Mouse (Mus musculus) lung, embryonic 14.5 days (tissue): ENCODE data around the gene 4930486L24Rik. TPM values are rescaled to one million over a fixed set of nuclear protein-coding genes. Genes with fewer than 3 reads are reported as not detected.

ENCODE experiments used
- ATAC-seq: fragments of 200-750 bp; cut with Nextera tagmentation; 2 replicates; pipeline ENCODE4 v1.8.0; 2017; ENCODE audit warnings: mild to moderate bottlenecking, moderate TSS enrichment, moderate library complexity; ENCODE audit not compliant: insufficient read depth
- DNase-seq: peaks from one replicate; pipeline ENCODE4 v3.0.0-alpha.2; 2015
- H3K27ac ChIP-seq: fragments of 300-500 bp; sonication (generic); 2 replicates; pipeline ENCODE4 v1.5.1; 2014; ENCODE audit warnings: low read depth, mild to moderate bottlenecking, moderate library complexity
- H3K27me3 ChIP-seq: fragments of 300-500 bp; sonication (generic); 2 replicates; pipeline ENCODE4 v1.6.1; 2014; ENCODE audit warnings: low read length, control low read depth; ENCODE audit not compliant: insufficient read depth
- H3K36me3 ChIP-seq: fragments of 300-500 bp; sonication (generic); 2 replicates; pipeline ENCODE4 v1.6.1; 2014; ENCODE audit warnings: control low read depth; ENCODE audit not compliant: insufficient read depth
- H3K4me1 ChIP-seq: fragments of 300-500 bp; sonication (generic); 2 replicates; pipeline ENCODE4 v1.6.1; 2014; ENCODE audit warnings: antibody characterized with exemption, control low read depth; ENCODE audit not compliant: insufficient read depth
- H3K4me2 ChIP-seq: fragments of 300-500 bp; sonication (generic); 2 replicates; pipeline ENCODE4 v1.6.1; 2014; ENCODE audit warnings: mild to moderate bottlenecking
- H3K4me3 ChIP-seq: fragments of 300-500 bp; sonication (generic); 2 replicates; pipeline ENCODE4 v1.5.1; 2014; ENCODE audit warnings: low read depth, low read length
- H3K9ac ChIP-seq: fragments of 300-500 bp; sonication (generic); 2 replicates; pipeline ENCODE4 v1.6.1; 2014
- H3K9me3 ChIP-seq: fragments of 300-500 bp; sonication (generic); 2 replicates; pipeline ENCODE4 v1.6.1; 2016; ENCODE audit warnings: low read depth, low read length, control low read depth
- CTCF ChIP-seq: IDR thresholded peaks from 2 replicates; pipeline ENCODE4 v1.5.1; 2016; ENCODE audit warnings: antibody characterized with exemption, low read depth
- WGBS: fragments of 180-500 bp; shearing (Covaris S2); extraction: QIAGEN DNeasy Blood & Tissue Kit; methylation state at CpG from one replicate; pipeline ENCODE4 v1.1.7; 2014; 5-methylcytosine and 5-hydroxymethylcytosine counted together
- polyA plus RNA-seq: library from polyadenylated mRNA; unstranded; fragments of >200 nt; fragmentation: Nextera tagmentation; extraction: Ambion mirVana; gene quantifications from 2 replicates; pipeline ENCODE4 v1.2.1, GENCODE M21; 2014

The 4930486L24Rik gene
- polyA plus RNA-seq, 1 experiment from 2014 or later, result not detected

DNA sequence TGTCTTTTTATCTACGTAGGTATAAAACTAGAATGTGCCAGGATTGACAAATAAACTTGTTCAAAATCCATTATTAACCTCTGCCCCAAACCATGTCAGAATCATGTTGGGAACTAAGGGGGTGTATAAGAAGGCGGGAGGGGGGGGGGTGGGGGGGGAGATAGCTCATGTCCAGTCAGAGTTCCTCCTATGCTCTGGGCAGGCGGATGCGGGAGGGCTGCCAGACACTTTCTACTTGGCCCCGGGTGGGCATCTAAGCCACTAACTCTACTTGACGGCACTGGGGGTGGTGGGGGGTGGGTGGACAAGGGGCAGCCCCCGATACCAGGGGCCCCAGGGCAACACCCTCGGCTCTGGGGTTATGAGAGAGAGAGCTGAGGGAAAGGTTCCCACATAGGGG is 21.1 kb downstream of the 4930486L24Rik start:
- Histone ChIP-seq H3K9ac (no peak overlapping the region), H3K27ac (no peak overlapping the region), H3K4me1 (no peaks in the 10 kb centered on the region), H3K27me3 (no peaks in the 10 kb centered on the region), H3K4me2 (no peak overlapping the region), H3K9me3 (no peaks in the 10 kb centered on the region), H3K4me3 (no peak overlapping the region), H3K36me3 (no peaks in the 10 kb centered on the region)
- 73% methylated on average over 8 of the region's 8 CpGs for WGBS
- DNase-seq, result no peak
- TF ChIP-seq CTCF, result no peak
- no peak for ATAC-seq

GRCm38 (mm10) chr13:60842703-60843102 is 21.6 kb downstream of the 4930486L24Rik start:
- Histone ChIP-seq H3K4me1 (no peaks in the 10 kb centered on the region), H3K4me3 (no peak overlapping the region), H3K4me2 (no peak overlapping the region), H3K27me3 (no peaks in the 10 kb centered on the region), H3K27ac (no peak overlapping the region), H3K36me3 (no peaks in the 10 kb centered on the region), H3K9ac (no peak overlapping the region), H3K9me3 (no peaks in the 10 kb centered on the region)
- DNase-seq (no peak), ATAC-seq (no peak)
- WGBS, result 73% methylated on average over 6 of the region's 6 CpGs
- TF ChIP-seq CTCF, result no peak

DNA sequence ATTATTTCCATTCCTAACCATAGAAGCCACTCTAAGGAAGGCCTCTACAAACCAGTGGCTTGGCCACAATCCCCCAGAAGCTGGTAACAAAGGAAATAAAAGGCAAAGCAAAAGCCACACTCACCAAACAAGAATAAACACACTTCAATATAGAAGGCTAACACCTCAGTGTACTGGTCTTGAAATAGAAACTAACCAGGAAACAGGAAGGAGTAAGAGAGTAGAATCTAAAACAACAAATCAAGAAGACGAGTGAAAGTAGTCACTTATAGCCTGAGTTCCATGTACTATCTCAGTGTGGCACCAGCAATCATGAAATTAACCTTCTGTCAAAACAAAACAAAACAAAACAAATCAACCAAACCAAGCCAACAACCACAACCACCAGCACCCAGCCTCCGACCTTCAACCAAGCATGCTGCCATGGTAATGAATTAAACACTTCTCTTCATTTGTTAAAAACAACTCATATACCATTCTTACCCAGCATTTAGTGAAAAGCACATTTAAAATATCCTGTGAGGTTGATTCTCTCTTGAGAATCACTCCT is 24.8 kb downstream of the 4930486L24Rik start:
- Histone ChIP-seq H3K27me3 (no peaks in the 10 kb centered on the region), H3K9me3 (no peaks in the 10 kb centered on the region), H3K27ac (no peak overlapping the region), H3K4me2 (no peak overlapping the region), H3K4me1 (no peaks in the 10 kb centered on the region), H3K36me3 (no peaks in the 10 kb centered on the region), H3K4me3 (no peak overlapping the region), H3K9ac (no peak overlapping the region)
- WGBS, result 60% methylated on average over 2 of the region's 2 CpGs
- DNase-seq, result no peak
- ATAC-seq, result no peak
- TF ChIP-seq CTCF, result no peak

DNA sequence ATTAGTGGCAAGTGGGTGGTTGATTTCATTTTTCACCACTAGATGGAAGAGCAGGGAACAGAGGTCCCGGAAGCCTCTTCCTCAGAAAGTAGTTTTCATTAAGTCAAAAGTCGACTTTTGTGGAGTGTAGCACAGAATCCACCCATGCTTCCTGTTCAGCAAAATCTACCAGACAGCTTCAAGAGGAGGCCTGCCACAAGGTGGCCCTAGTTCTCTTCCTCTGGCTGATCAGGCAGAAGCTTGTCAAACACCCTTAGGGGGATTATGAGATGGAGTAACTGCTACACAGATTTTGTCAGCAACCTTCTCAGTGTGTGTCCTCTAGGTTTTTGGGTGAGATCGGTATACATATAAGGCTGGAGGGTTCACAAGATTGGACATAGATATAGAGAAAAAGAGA is 38.2 kb downstream of the 4930486L24Rik start:
- ATAC-seq, result no peak
- 51% methylated on average over 3 of the region's 3 CpGs for WGBS

DNA sequence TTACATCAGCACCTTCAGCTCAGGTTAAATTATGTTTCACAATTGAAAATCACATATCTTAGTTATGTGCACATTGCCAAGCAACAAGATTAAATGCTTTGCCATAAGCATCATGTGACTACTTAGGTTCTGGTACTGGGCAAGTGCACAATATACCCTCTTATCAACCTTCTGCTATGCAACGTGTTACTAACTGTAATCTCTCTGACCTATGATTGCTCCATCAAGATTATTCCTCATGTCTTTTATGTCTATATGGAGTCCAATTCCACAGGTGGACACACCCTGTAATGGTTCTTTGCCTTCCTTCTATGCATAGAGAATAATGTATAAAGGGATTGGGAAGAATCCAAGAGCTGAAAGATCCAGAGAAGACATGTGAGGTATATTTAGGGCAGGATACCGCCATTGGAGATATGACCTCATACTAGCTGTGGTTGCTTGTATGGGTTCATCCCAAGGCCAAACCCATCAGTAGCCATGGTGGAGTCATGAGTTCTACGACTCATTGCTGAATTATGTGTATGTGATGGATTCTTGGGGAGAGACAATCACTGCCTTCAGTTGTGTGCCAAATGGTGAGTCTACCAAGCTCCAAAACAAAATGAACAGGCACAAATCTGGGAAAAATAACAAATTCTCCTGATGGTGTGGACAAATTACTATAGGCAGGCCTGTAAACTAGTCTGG is 43.6 kb downstream of the 4930486L24Rik start:
- ATAC-seq, result no peak
- Histone ChIP-seq H3K9me3 (no peaks in the 10 kb centered on the region), H3K27me3 (no peaks in the 10 kb centered on the region), H3K4me3 (no peak overlapping the region), H3K4me1 (no peaks in the 10 kb centered on the region), H3K4me2 (no peak overlapping the region), H3K27ac (no peak overlapping the region), H3K36me3 (no peaks in the 10 kb centered on the region), H3K9ac (no peak overlapping the region)
- 64% methylated on average over 3 of the region's 3 CpGs for WGBS
- no peak for TF ChIP-seq CTCF
- no peak for DNase-seq

More for the DNA sequence above, 38.2 kb downstream of the 4930486L24Rik start:
- Histone ChIP-seq H3K9me3 (no peaks in the 10 kb centered on the region), H3K4me2 (no peak overlapping the region), H3K9ac (no peak overlapping the region), H3K4me1 (no peaks in the 10 kb centered on the region), H3K36me3 (no peaks in the 10 kb centered on the region), H3K27me3 (no peaks in the 10 kb centered on the region), H3K4me3 (no peak overlapping the region), H3K27ac (no peak overlapping the region)
- DNase-seq, result peak; percentile 9
- peak; percentile 47 for TF ChIP-seq CTCF

- H3K4me3 ChIP-seq, result no peak overlapping the region
- no peak overlapping the region for H3K27ac ChIP-seq
- DNase-seq, result peak; percentile 83
- no peak overlapping the region for H3K4me2 ChIP-seq
- no peak for ATAC-seq
- no peaks in the 10 kb centered on the region for H3K36me3 ChIP-seq
- H3K9ac ChIP-seq, result no peak overlapping the region
- no peaks in the 10 kb centered on the region for H3K4me1 ChIP-seq
- WGBS, result 8% methylated on average over 7 of the region's 7 CpGs
- H3K27me3 ChIP-seq, result no peaks in the 10 kb centered on the region
- peak; percentile 67 for TF ChIP-seq CTCF
- no peaks in the 10 kb centered on the region for H3K9me3 ChIP-seq
Measured at GRCm38 (mm10) chr13:60819469-60819868, 44.8 kb downstream of the 4930486L24Rik start.

GRCm38 (mm10) chr13:60813722-60814121 is 50.6 kb downstream of the 4930486L24Rik start:
- WGBS, result 42% methylated on average over 1 of the region's 1 CpGs
- Histone ChIP-seq H3K9me3 (no peaks in the 10 kb centered on the region), H3K4me2 (no peak overlapping the region), H3K4me1 (no peaks in the 10 kb centered on the region), H3K27ac (no peak overlapping the region), H3K27me3 (no peaks in the 10 kb centered on the region), H3K4me3 (no peak overlapping the region), H3K36me3 (no peaks in the 10 kb centered on the region), H3K9ac (no peak overlapping the region)
- ATAC-seq (no peak), DNase-seq (no peak)
- TF ChIP-seq CTCF, result no peak
